Mouse (Mus musculus): ENCODE data around the gene Adgrl2. TPM values are rescaled to one million over a fixed set of nuclear protein-coding genes. Genes with fewer than 3 reads are reported as not detected.

The Adgrl2 gene
- polyA plus RNA-seq (2017; shearing (Covaris generic)), result not detected

GRCm38 (mm10) chr3:148990531-148991003 is at the start of gene Adgrl2:
Adgrl2 (minus strand) TSS chr3:148990555.

